Mouse (Mus musculus): Measurements from ENCODE around the gene Gm13287. TPM values are rescaled to one million over a fixed set of nuclear protein-coding genes. Genes with fewer than 3 reads are reported as not detected.
"Not testable (repeated sequence)": the region's sequence is repeated elsewhere in the genome, so short reads cannot be mapped to it uniquely, and the experiment has no call there.

Gene Gm13287
- polyA plus RNA-seq (2015; fragmentation: Nextera tagmentation; extraction: Ambion mirVana): not detected in 2 replicates

DNA sequence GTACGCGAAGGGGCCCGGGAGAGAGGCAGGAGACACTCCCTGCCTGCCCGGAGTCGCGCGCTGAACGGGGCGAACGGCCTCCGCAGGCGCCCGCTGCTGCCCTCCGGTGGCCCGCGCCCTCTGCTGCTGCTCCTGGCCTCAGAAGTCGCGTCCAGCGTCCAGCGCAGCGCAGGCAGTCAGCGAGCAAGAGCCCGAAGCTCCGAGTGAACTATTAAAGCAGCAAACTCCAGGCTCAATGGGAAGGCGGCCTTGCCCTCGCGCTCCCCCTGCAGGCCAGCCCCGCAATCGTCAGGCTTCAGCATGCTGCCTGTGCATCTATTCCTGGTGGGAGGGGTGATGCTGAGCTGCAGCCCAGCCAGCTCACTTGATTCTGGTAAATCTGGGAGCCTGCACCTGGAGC lies at the start of gene Gm13287:
Gene Gm13287 (plus strand): TSS at position 301 of the 400 bp plus-strand sequence.
- WGBS: no CpG with 5 or more reads among the region's 29 CpGs
- not testable (repeated sequence) for ATAC-seq; H3K36me3 ChIP-seq (ENCODE audit: control insufficient read depth, insufficient read depth, low read length); H3K4me2 ChIP-seq (ENCODE audit: low read depth, low read length); H3K27ac ChIP-seq (ENCODE audit: low read length); H3K4me3 ChIP-seq (ENCODE audit: low read length); H3K9ac ChIP-seq (ENCODE audit: low read depth, low read length); H3K9me3 ChIP-seq (ENCODE audit: control insufficient read depth, low read length); H3K4me1 ChIP-seq (ENCODE audit: control insufficient read depth, insufficient read depth, low read length); H3K27me3 ChIP-seq (replicated peaks; ENCODE audit: control insufficient read depth, insufficient read depth, low read length)

DNA sequence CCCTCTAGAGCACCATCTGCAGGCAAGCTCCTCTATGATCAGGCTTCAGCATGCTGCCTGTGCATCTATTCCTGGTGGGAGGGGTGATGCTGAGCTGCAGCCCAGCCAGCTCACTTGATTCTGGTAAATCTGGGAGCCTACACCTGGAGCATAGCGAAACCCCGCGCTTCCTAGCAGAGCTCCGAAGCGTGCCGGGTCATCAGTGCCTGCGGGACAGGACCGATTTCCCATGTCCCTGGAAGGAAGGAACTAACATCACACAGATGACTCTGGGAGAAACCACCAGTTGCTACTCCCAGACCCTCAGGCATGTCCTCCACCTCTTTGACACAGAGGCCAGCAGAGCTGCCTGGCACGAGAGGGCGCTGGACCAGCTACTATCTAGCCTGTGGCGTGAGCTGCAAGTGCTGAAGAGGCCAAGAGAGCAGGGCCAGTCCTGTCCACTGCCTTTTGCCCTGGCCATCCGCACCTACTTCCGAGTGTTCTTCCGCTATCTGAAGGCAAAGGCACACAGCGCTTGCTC lies 48.2 kb upstream of the Gm13287 start, which contains the start of gene Gm13271:
Gene Gm13271 (plus strand): TSS at position 51 of the 523 bp plus-strand sequence.
- H3K27ac ChIP-seq (ENCODE audit: low read length); H3K27me3 ChIP-seq (replicated peaks; ENCODE audit: control insufficient read depth, insufficient read depth, low read length); H3K9me3 ChIP-seq (ENCODE audit: control insufficient read depth, low read length); H3K9ac ChIP-seq (ENCODE audit: low read depth, low read length); H3K4me1 ChIP-seq (ENCODE audit: control insufficient read depth, insufficient read depth, low read length); H3K4me2 ChIP-seq (ENCODE audit: low read depth, low read length); H3K4me3 ChIP-seq (ENCODE audit: low read length); ATAC-seq; H3K36me3 ChIP-seq (ENCODE audit: control insufficient read depth, insufficient read depth, low read length): not testable (repeated sequence)
- WGBS: 74% methylated on average over 14 of the region's 15 CpGs

- H3K4me1 ChIP-seq (ENCODE audit: control insufficient read depth, insufficient read depth, low read length); H3K27me3 ChIP-seq (replicated peaks; ENCODE audit: control insufficient read depth, insufficient read depth, low read length); H3K36me3 ChIP-seq (ENCODE audit: control insufficient read depth, insufficient read depth, low read length); H3K9me3 ChIP-seq (ENCODE audit: control insufficient read depth, low read length): not testable (repeated sequence)
- Histone ChIP-seq H3K4me3 (ENCODE audit: low read length) (peak overlapping the region; percentile 49), H3K27ac (ENCODE audit: low read length) (peak overlapping the region; percentile 94), H3K9ac (ENCODE audit: low read depth, low read length) (peak overlapping the region; percentile 72), H3K4me2 (ENCODE audit: low read depth, low read length) (peak overlapping the region; percentile 59)
- ATAC-seq: peak; percentile 33; the same call in 1 of the 2 replicates
- WGBS: 10% methylated on average over 28 of the region's 31 CpGs
These were observed 46.2 kb upstream of the Gm13287 start for GRCm38 (mm10) chr4:88756581-88757513.

DNA sequence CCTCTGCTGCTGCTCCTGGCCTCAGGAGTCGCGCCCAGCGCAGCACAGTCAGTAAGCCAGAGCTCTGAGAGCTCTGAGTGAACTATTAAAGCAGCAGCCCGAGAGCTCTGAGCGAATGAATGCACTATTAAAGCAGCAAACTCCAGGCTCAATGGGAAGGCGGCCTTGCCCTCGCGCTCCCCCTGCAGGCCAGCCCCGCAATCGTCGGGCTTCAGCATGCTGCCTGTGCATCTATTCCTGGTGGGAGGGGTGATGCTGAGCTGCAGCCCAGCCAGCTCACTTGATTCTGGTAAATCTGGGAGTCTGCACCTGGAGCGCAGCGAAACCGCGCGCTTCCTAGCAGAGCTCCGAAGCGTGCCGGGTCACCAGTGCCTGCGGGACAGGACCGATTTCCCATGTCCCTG lies 45.4 kb upstream of the Gm13287 start:
- ATAC-seq: peak; percentile 100
- not testable (repeated sequence) for H3K36me3 ChIP-seq (ENCODE audit: control insufficient read depth, insufficient read depth, low read length); H3K9me3 ChIP-seq (ENCODE audit: control insufficient read depth, low read length); H3K27me3 ChIP-seq (replicated peaks; ENCODE audit: control insufficient read depth, insufficient read depth, low read length); H3K4me1 ChIP-seq (ENCODE audit: control insufficient read depth, insufficient read depth, low read length)
- Histone ChIP-seq H3K4me2 (ENCODE audit: low read depth, low read length) (peak overlapping the region; percentile 59), H3K9ac (ENCODE audit: low read depth, low read length) (peak overlapping the region; percentile 72), H3K4me3 (ENCODE audit: low read length) (peak overlapping the region; percentile 49), H3K27ac (ENCODE audit: low read length) (peak overlapping the region; percentile 94)
- WGBS: under 1% methylated on average over 19 of the region's 21 CpGs

GRCm38 (mm10) chr4:88758751-88759150 lies 44.3 kb upstream of the Gm13287 start:
- not testable (repeated sequence) for H3K9ac ChIP-seq (ENCODE audit: low read depth, low read length); H3K27ac ChIP-seq (ENCODE audit: low read length); H3K36me3 ChIP-seq (ENCODE audit: control insufficient read depth, insufficient read depth, low read length); H3K4me1 ChIP-seq (ENCODE audit: control insufficient read depth, insufficient read depth, low read length); H3K9me3 ChIP-seq (ENCODE audit: control insufficient read depth, low read length); ATAC-seq; H3K4me3 ChIP-seq (ENCODE audit: low read length); H3K4me2 ChIP-seq (ENCODE audit: low read depth, low read length); H3K27me3 ChIP-seq (replicated peaks; ENCODE audit: control insufficient read depth, insufficient read depth, low read length)
- WGBS: 79% methylated on average over 9 of the region's 9 CpGs

DNA sequence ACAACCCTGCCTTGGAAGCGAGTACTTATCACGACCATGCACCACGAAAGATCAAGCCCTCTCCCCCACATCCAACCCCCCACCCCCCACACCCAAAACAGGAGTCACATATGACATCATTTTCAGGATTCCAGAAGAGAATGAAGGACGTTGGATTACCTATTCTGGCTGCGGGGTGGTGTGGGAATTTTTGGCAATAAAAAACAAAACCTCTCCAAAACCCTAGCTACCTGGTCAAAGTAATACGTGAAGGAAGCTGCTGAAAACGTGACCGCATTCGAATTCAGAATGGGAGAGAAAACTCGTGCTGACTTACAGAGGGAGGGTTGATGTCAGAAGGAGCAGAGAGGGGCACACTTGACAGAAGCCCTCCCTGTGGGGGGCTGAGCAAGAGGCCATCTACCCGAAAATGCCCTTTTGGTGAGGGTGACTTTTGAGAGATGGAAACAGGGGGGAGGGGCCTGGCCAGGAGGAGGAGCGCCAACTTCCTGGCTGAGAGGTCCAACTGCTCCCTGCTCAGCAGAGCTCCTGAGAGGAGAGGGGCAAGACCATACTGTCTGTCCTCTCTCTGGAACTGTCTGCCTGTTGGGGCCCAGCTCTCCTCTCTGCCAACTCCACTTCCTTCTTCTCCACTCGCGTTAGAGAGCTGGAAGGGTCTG lies 43.3 kb upstream of the Gm13287 start, which contains the start of gene Gm13283:
Gene Gm13283 (plus strand): TSS at position 510 of the 659 bp plus-strand sequence.
- H3K4me1 ChIP-seq (ENCODE audit: control insufficient read depth, insufficient read depth, low read length); H3K27me3 ChIP-seq (replicated peaks; ENCODE audit: control insufficient read depth, insufficient read depth, low read length); H3K9me3 ChIP-seq (ENCODE audit: control insufficient read depth, low read length); ATAC-seq; H3K36me3 ChIP-seq (ENCODE audit: control insufficient read depth, insufficient read depth, low read length): not testable (repeated sequence)
- 25% methylated on average over 10 of the region's 14 CpGs for WGBS
- peak within 1 kb of the TSS; percentile 51 for H3K27ac ChIP-seq (ENCODE audit: low read length)
- H3K9ac ChIP-seq (ENCODE audit: low read depth, low read length): peak within 1 kb of the TSS; percentile 24; the same call in 1 of the 2 replicates
- H3K4me2 ChIP-seq (ENCODE audit: low read depth, low read length): peak within 1 kb of the TSS; percentile 39
- peak within 1 kb of the TSS; percentile 37 for H3K4me3 ChIP-seq (ENCODE audit: low read length)

- ATAC-seq; H3K36me3 ChIP-seq (ENCODE audit: control insufficient read depth, insufficient read depth, low read length); H3K27me3 ChIP-seq (replicated peaks; ENCODE audit: control insufficient read depth, insufficient read depth, low read length); H3K4me1 ChIP-seq (ENCODE audit: control insufficient read depth, insufficient read depth, low read length); H3K9me3 ChIP-seq (ENCODE audit: control insufficient read depth, low read length): not testable (repeated sequence)
- WGBS: 0% methylated on average over 21 of the region's 28 CpGs
- H3K9ac ChIP-seq (ENCODE audit: low read depth, low read length): peak overlapping the region; percentile 24; the same call in 1 of the 2 replicates
- peak overlapping the region; percentile 51 for H3K27ac ChIP-seq (ENCODE audit: low read length)
- peak overlapping the region; percentile 37 for H3K4me3 ChIP-seq (ENCODE audit: low read length)
- H3K4me2 ChIP-seq (ENCODE audit: low read depth, low read length): peak overlapping the region; percentile 39
These were observed 42.6 kb upstream of the Gm13287 start for GRCm38 (mm10) chr4:88760431-88760830.

DNA sequence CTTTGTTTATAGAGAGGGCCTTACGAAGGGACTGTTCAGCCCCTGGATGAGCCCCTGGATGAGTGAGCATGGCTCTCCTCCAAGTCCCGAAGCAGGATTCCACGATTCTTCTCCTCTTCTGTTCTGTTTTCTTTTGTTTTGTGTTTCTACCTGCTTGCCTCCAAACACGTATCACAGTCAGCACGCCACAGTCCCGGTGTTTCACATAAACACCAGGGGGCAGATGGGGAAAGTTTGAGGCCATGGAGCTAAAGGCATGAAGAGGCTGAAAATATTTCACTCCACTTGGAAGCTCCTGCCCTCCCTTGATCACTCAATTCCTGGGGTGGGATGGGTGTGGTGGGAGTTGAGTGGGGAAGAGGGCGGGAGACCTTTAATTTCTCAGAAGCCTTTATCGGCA lies 41.3 kb upstream of the Gm13287 start:
- H3K4me2 ChIP-seq (ENCODE audit: low read depth, low read length); ATAC-seq; H3K27me3 ChIP-seq (replicated peaks; ENCODE audit: control insufficient read depth, insufficient read depth, low read length); H3K4me3 ChIP-seq (ENCODE audit: low read length); H3K27ac ChIP-seq (ENCODE audit: low read length); H3K9ac ChIP-seq (ENCODE audit: low read depth, low read length); H3K9me3 ChIP-seq (ENCODE audit: control insufficient read depth, low read length); H3K4me1 ChIP-seq (ENCODE audit: control insufficient read depth, insufficient read depth, low read length); H3K36me3 ChIP-seq (ENCODE audit: control insufficient read depth, insufficient read depth, low read length): not testable (repeated sequence)
- WGBS: 57% methylated on average over 6 of the region's 8 CpGs

GRCm38 (mm10) chr4:88762341-88762740 lies 40.7 kb upstream of the Gm13287 start:
- WGBS: 65% methylated on average over 8 of the region's 9 CpGs
- H3K27me3 ChIP-seq (replicated peaks; ENCODE audit: control insufficient read depth, insufficient read depth, low read length); H3K36me3 ChIP-seq (ENCODE audit: control insufficient read depth, insufficient read depth, low read length); H3K4me1 ChIP-seq (ENCODE audit: control insufficient read depth, insufficient read depth, low read length); H3K4me3 ChIP-seq (ENCODE audit: low read length); H3K9me3 ChIP-seq (ENCODE audit: control insufficient read depth, low read length); H3K9ac ChIP-seq (ENCODE audit: low read depth, low read length); H3K4me2 ChIP-seq (ENCODE audit: low read depth, low read length); ATAC-seq; H3K27ac ChIP-seq (ENCODE audit: low read length): not testable (repeated sequence)

All from intestine, embryonic 16.5 days (tissue).